Mouse (Mus musculus): ENCODE results near the gene Ppp1r8. TPM values are rescaled to one million over a fixed set of nuclear protein-coding genes. Genes with fewer than 3 reads are reported as not detected.

Ppp1r8 gene
- polyA plus RNA-seq, 1 experiment from 2014 or later, result 54.1 TPM

GRCm38 (mm10) chr4:132843705-132844071 lies 719 bp upstream of the Ppp1r8 start:
- 76% methylated on average over 1 of the region's 1 CpGs for WGBS
- H3K4me2 ChIP-seq (replicated peaks), result peak overlapping the region; percentile 71
- no peaks in the 10 kb centered on the region for H3K9me3 ChIP-seq
- peak overlapping the region; percentile 70; the same call in 1 of the 2 replicates for H3K9ac ChIP-seq
- ATAC-seq, result no peak
- H3K4me3 ChIP-seq (replicated peaks), result peak overlapping the region; percentile 80; the same call in 1 of the 2 replicates
- peaks cover 6% of the 10 kb centered on the region; the same call in 1 of the 2 replicates for H3K36me3 ChIP-seq
- H3K4me1 ChIP-seq (replicated peaks), result peaks cover 5% of the 10 kb centered on the region; the same call in 1 of the 2 replicates
- H3K27ac ChIP-seq, result peak overlapping the region; percentile 66
- no peaks in the 10 kb centered on the region for H3K27me3 ChIP-seq (replicated peaks)

- H3K27me3 ChIP-seq (replicated peaks), result no peaks in the 10 kb centered on the region
- peaks cover 17% of the 10 kb centered on the region for H3K36me3 ChIP-seq
- H3K9me3 ChIP-seq, result no peaks in the 10 kb centered on the region
- under 1% methylated on average over 30 of the region's 30 CpGs for WGBS
- peak overlapping the region; percentile 70 for H3K9ac ChIP-seq
- peak overlapping the region; percentile 80 for H3K4me3 ChIP-seq (replicated peaks)
- H3K4me1 ChIP-seq (replicated peaks), result peaks cover 5% of the 10 kb centered on the region; the same call in 1 of the 2 replicates
- ATAC-seq, result peak; percentile 46
- H3K27ac ChIP-seq, result peak overlapping the region; percentile 67
- H3K4me2 ChIP-seq (replicated peaks), result peak overlapping the region; percentile 71
Observed at GRCm38 (mm10) chr4:132842281-132842906, 575 bp downstream of the Ppp1r8 start.

GRCm38 (mm10) chr4:132841493-132841892 lies 1.5 kb downstream of the Ppp1r8 start:
- no peak for ATAC-seq
- Histone ChIP-seq H3K4me2 (replicated peaks) (peak overlapping the region; percentile 71), H3K4me3 (replicated peaks) (peak overlapping the region; percentile 80), H3K27ac (no peak overlapping the region), H3K9me3 (no peaks in the 10 kb centered on the region), H3K36me3 (peaks cover 22% of the 10 kb centered on the region), H3K4me1 (replicated peaks) (peaks cover 5% of the 10 kb centered on the region; the same call in 1 of the 2 replicates), H3K27me3 (replicated peaks) (no peaks in the 10 kb centered on the region), H3K9ac (peak overlapping the region; percentile 70)
- WGBS, result 79% methylated on average over 3 of the region's 3 CpGs

GRCm38 (mm10) chr4:132823614-132824366 lies 19.2 kb downstream of the Ppp1r8 start:
- Histone ChIP-seq H3K27me3 (replicated peaks) (no peaks in the 10 kb centered on the region), H3K9ac (no peak overlapping the region), H3K4me1 (replicated peaks) (no peaks in the 10 kb centered on the region), H3K4me3 (replicated peaks) (no peak overlapping the region), H3K9me3 (no peaks in the 10 kb centered on the region), H3K4me2 (replicated peaks) (no peak overlapping the region), H3K27ac (no peak overlapping the region), H3K36me3 (peaks cover 26% of the 10 kb centered on the region)
- WGBS, result 61% methylated on average over 8 of the region's 8 CpGs
- ATAC-seq, result peak; percentile 39; the same call in 1 of the 2 replicates

- Histone ChIP-seq H3K27ac (no peak overlapping the region), H3K4me3 (replicated peaks) (no peak overlapping the region), H3K27me3 (replicated peaks) (no peaks in the 10 kb centered on the region), H3K9me3 (no peaks in the 10 kb centered on the region), H3K36me3 (no peaks in the 10 kb centered on the region), H3K9ac (no peak overlapping the region), H3K4me2 (replicated peaks) (no peak overlapping the region), H3K4me1 (replicated peaks) (no peaks in the 10 kb centered on the region)
- WGBS, result 50% methylated on average over 2 of the region's 2 CpGs
- no peak for ATAC-seq
Observed at GRCm38 (mm10) chr4:132818442-132818841, 24.5 kb downstream of the Ppp1r8 start.

GRCm38 (mm10) chr4:132816855-132817254 lies 26.1 kb downstream of the Ppp1r8 start:
- Histone ChIP-seq H3K4me3 (replicated peaks) (no peak overlapping the region), H3K4me1 (replicated peaks) (no peaks in the 10 kb centered on the region), H3K9me3 (no peaks in the 10 kb centered on the region), H3K36me3 (no peaks in the 10 kb centered on the region), H3K27ac (no peak overlapping the region), H3K4me2 (replicated peaks) (no peak overlapping the region), H3K27me3 (replicated peaks) (no peaks in the 10 kb centered on the region), H3K9ac (no peak overlapping the region)
- WGBS, result 66% methylated on average over 2 of the region's 2 CpGs
- no peak for ATAC-seq

- Histone ChIP-seq H3K36me3 (no peaks in the 10 kb centered on the region), H3K27me3 (replicated peaks) (no peaks in the 10 kb centered on the region), H3K9ac (no peak overlapping the region), H3K4me3 (replicated peaks) (no peak overlapping the region), H3K4me1 (replicated peaks) (no peaks in the 10 kb centered on the region), H3K4me2 (replicated peaks) (no peak overlapping the region), H3K9me3 (no peaks in the 10 kb centered on the region), H3K27ac (no peak overlapping the region)
- ATAC-seq, result no peak
- WGBS, result 71% methylated on average over 7 of the region's 7 CpGs
Observed at GRCm38 (mm10) chr4:132816404-132816803, 26.6 kb downstream of the Ppp1r8 start.

- Histone ChIP-seq H3K27ac (no peak overlapping the region), H3K9me3 (no peaks in the 10 kb centered on the region)
- WGBS, result 62% methylated on average over 5 of the region's 5 CpGs
Observed at GRCm38 (mm10) chr4:132809621-132810020, 33.3 kb downstream of the Ppp1r8 start.

GRCm38 (mm10) chr4:132807771-132808641 lies 35.0 kb downstream of the Ppp1r8 start:
- Histone ChIP-seq H3K4me3 (replicated peaks) (no peak overlapping the region), H3K27me3 (replicated peaks) (no peaks in the 10 kb centered on the region), H3K4me1 (replicated peaks) (0 out of 2 replicates have a peak, but pooled peaks cover 2% of the 10 kb centered on the region), H3K4me2 (replicated peaks) (no peak overlapping the region), H3K27ac (peak overlapping the region; percentile 58; the same call in 1 of the 2 replicates), H3K9me3 (no peaks in the 10 kb centered on the region), H3K9ac (no peak overlapping the region), H3K36me3 (no peaks in the 10 kb centered on the region)
- ATAC-seq, result 0 out of 2 replicates have a peak, but pooled peaks have one; percentile 23
- WGBS, result 58% methylated on average over 5 of the region's 5 CpGs

More at GRCm38 (mm10) chr4:132809621-132810020, 33.3 kb downstream of the Ppp1r8 start:
- no peak overlapping the region for H3K9ac ChIP-seq
- no peak overlapping the region for H3K4me2 ChIP-seq (replicated peaks)
- H3K4me3 ChIP-seq (replicated peaks), result no peak overlapping the region
- no peaks in the 10 kb centered on the region for H3K27me3 ChIP-seq (replicated peaks)
- H3K36me3 ChIP-seq, result no peaks in the 10 kb centered on the region
- H3K4me1 ChIP-seq (replicated peaks), result 0 out of 2 replicates have a peak, but pooled peaks cover 2% of the 10 kb centered on the region
- no peak for ATAC-seq

- H3K9me3 ChIP-seq, result no peaks in the 10 kb centered on the region
- WGBS, result 81% methylated on average over 7 of the region's 7 CpGs
- H3K4me2 ChIP-seq (replicated peaks), result no peak overlapping the region
- 0 out of 2 replicates have a peak, but pooled peaks cover 2% of the 10 kb centered on the region for H3K4me1 ChIP-seq (replicated peaks)
- H3K27me3 ChIP-seq (replicated peaks), result no peaks in the 10 kb centered on the region
- H3K27ac ChIP-seq, result no peak overlapping the region
- ATAC-seq, result no peak
- no peaks in the 10 kb centered on the region for H3K36me3 ChIP-seq
- H3K9ac ChIP-seq, result no peak overlapping the region
- no peak overlapping the region for H3K4me3 ChIP-seq (replicated peaks)
Observed at GRCm38 (mm10) chr4:132806620-132807191, 36.3 kb downstream of the Ppp1r8 start.

- 73% methylated on average over 12 of the region's 12 CpGs for WGBS
- no peak overlapping the region for H3K9ac ChIP-seq
- H3K27ac ChIP-seq, result 0 out of 2 replicates have a peak overlapping the region, but pooled peaks have one; percentile 32
Observed at GRCm38 (mm10) chr4:132805599-132806197, 37.3 kb downstream of the Ppp1r8 start.

More at GRCm38 (mm10) chr4:132805599-132806197, 37.3 kb downstream of the Ppp1r8 start:
- ATAC-seq, result no peak
- Histone ChIP-seq H3K4me2 (replicated peaks) (no peak overlapping the region), H3K36me3 (no peaks in the 10 kb centered on the region), H3K4me1 (replicated peaks) (0 out of 2 replicates have a peak, but pooled peaks cover 2% of the 10 kb centered on the region), H3K9me3 (no peaks in the 10 kb centered on the region), H3K4me3 (replicated peaks) (no peak overlapping the region), H3K27me3 (replicated peaks) (no peaks in the 10 kb centered on the region)

Data from intestine, embryonic 15.5 days (tissue).